Mouse (Mus musculus): ENCODE measurements around the gene Trmt5.

Trmt5 gene

DNA sequence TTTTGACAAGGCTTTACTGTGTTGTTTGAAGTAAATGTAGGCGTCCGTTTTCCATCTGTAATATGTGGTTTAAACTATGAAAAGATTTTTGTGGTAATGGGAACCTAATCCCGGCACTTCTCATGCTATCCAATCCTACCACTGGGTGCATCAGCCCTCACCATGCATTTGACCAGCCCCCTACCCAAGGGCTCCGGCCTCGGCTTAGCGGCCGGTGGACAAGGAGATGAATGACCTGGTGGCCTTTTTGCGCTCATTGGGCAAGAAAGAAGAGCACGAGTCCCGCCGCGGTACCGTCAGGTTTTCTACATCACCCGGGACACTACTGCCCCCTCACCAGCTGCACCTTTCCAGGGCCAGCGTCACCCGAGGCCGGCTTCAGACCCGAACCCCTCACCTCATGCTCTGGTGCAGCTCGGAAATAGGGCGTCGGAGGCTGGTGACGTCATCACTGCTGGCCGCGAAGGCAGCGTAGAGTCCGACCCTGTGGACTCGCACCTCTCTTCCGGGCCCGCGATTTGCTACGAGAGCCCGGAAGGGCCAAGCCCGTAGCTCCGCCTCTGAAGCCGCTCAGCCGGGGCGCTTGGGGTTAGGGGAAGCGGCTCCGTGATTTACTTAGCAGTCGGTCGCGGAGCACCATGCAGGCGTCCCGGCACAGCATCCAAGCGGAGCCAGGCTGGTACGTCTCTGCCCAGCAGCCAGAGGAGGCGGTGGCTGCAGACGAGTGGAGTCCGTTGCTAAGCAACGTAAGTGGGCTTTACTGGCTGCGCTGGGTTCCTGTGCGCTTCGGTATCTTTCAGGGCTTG is at the start of gene Trmt5, which contains the start of gene Slc38a6:
Trmt5 (minus strand) TSS at position 424 of the 806 bp plus-strand sequence.
Slc38a6 (plus strand) TSS at position 493 of the 806 bp plus-strand sequence.
- DNase-seq (ENCODE audit: low read depth, low spot score) = peak; percentile 96

DNA sequence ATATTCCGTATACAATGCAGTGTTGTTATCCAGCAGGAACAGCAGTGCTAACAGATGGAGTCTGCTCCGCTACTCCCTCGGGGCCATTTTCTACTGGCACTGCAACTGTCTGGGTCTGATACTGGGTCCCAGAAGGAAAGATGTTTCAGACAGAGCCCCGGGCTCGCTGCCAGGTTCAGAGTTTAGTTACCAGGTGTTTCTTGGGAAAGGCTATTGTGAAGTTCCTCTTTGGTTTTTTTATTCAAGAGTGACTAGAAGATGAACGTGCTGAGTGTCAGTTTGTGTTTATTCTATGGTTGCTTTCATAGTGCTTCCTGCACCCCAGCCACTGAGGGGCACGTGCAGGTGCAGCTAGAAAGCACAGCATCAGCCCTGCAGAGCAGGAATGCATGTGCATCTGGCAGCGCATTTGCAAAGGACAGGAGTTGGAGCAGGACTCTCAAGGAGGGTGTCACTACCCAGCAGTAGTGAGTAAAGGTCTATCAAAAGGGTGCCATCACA is 47.6 kb upstream of the Trmt5 start:
- no peak for DNase-seq (ENCODE audit: low read depth, low spot score)

DNA sequence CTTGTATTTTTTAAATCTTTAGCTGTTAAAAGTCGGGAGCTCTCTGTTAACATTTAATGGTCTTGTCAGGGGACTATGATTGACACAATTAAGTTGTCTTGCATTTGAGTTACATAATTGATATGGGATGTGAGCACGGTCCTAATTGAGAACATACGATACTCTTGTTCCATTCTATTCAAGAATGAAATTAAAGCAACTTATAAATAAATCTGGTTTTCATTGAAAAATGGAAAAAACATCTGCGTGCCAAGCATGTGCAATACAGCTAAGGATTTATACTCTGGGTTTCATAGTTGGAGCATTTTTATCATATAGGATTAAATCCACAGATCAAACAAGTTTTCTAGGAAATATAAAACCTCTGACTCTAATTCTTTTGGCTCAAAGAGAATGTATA is 46.2 kb upstream of the Trmt5 start:
- DNase-seq (ENCODE audit: low read depth, low spot score) = no peak

DNA sequence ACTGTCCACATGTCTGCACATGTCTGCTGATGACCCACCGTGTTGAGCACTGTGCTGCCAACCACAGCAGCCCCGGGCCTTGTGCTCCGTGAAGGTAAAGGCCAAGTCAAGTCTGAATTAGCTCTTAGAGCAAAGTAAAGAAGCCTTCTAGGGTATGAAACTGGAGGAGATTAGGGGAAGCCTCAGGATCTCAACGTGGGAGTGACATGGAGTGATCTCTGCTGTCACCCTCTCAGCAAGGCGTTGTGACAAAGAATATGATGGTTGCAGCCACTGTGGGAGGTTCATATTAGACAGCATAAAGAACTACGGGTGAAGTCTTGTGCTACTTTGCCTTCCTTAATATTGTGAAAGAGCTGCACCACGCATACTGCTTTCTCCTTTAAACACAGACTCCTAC is 43.7 kb upstream of the Trmt5 start:
- no peak for DNase-seq (ENCODE audit: low read depth, low spot score)

DNA sequence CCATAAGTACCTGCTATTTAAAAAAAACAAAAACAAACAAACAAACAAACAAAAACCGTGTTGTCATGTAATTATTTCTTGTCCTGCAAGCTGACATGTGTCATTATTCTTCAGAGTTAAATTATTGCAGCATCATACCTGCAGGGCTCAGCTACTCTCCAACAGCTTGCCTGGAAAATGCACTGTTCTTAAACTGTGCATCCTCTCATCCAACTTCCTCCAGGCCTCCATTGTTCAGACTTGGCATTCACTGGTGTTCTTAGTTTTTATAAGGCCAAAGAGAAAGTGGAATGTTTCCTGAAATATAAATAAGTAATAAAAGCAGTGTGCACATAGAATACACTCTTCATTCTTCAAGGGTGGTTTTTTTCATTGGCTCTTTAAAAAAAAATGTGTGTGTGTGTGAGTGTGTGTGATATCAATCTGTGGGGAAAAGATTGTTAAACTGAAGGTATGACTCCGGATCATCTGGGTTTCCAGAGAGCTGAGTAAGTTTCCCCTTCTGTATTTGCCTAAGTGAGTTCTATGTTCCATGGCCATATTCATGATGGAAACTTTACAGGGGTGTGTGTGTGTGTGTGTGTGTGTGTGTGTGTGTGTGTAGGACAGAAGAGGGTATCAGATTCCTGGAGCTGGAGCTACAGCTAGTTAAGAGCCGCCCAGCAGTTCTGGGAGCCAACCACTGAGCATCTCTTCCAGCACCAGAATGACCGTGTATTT is 42.1 kb upstream of the Trmt5 start:
- DNase-seq (ENCODE audit: low read depth, low spot score) = no peak

DNA sequence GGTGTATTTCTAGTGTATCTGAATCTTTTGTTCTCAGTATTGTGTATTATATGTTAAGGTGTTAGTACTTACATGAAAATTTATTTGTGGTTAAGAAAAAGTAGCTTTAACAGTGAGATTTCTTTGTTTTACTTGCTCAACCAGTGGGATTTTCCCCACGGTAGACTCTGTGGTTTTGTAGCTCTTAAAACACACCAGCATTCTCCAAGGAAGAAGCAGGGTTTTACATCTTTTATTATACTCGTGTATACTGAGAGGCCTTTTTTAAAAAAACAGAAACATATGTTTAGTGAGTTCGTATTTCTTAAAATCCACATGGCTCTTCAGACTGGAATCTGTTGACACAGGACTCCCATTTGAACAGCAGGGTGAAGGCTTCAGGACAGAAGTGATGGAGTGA is 40.9 kb upstream of the Trmt5 start:
- no peak for DNase-seq (ENCODE audit: low read depth, low spot score)

DNA sequence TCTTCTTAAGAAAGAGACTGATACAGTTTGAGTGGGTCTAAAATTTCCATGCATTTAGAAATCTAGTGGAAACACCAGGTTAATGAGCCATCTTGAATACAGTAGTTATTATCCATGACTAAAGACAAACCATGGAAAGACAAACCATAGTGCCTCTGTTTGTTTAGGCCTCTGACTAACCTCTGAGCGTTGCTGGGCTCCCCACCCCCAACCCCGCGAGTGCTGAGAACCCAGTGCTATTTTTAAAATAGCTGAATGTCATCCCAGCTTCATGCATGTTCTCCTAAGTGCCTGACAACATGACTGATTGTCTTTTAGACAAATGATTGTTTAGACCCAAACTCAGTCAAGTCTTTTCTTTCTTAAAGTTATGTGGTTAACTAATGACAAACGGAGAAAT is 39.1 kb upstream of the Trmt5 start:
- DNase-seq (ENCODE audit: low read depth, low spot score) = no peak

DNA sequence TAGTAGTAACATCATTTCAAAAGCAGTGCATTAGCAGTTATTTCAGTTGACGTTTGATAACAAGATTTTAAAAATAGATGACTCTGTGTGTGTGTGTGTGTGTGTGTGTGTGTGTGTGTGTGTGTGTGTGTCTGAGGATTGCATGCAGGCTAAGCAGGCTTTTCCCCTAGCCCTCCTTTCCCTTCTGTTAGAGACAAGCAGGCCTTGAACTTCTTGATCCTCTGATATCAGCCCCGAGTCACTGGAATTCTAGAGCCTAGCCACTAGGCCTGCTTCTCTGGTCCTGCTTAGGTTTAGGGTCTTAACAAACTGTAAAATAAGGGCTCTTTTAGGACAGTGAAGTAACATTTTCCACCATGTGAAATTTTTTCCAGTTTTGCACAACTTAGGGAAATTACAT is 38.7 kb upstream of the Trmt5 start:
- DNase-seq (ENCODE audit: low read depth, low spot score) = no peak

DNA sequence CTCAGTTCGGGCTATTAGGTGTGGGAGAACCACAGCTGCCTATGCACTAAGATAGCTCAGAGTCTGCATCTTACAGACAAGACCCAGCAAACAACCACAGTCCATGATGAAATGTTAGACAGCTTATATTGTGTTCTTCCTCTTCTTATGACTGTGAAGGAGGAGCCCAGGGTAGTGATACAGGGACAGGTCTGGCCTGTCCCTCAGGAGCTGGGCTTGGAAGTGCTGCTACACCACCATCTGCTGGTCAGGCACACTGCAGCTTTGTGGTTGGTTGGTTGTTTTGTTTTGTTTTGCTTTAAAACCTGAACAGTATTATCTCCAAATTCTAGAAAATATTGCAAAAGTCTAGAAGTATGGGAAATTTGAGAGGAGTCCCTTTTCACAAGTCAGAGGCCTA is 38.2 kb upstream of the Trmt5 start:
- no peak for DNase-seq (ENCODE audit: low read depth, low spot score)

DNA sequence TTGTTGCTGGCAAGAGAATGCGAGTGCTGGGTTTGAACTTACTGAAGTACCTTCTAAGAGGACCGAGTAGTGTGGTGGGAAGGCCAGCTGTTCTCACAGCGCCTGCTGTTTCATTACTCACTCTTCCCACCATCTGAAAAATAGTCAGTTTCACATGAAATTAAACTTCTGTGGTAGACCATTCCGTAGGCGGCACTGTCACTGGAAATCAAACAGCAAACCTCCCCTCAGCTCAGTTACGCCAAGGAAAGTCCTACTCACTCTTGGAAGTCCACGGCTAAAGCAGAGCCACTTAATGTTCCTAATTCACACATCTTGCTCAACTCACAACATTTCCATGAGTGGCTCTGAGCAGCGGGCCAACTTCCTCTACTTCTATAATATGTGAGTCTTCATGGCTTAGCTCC is 37.7 kb upstream of the Trmt5 start:
- DNase-seq (ENCODE audit: low read depth, low spot score) = no peak

DNA sequence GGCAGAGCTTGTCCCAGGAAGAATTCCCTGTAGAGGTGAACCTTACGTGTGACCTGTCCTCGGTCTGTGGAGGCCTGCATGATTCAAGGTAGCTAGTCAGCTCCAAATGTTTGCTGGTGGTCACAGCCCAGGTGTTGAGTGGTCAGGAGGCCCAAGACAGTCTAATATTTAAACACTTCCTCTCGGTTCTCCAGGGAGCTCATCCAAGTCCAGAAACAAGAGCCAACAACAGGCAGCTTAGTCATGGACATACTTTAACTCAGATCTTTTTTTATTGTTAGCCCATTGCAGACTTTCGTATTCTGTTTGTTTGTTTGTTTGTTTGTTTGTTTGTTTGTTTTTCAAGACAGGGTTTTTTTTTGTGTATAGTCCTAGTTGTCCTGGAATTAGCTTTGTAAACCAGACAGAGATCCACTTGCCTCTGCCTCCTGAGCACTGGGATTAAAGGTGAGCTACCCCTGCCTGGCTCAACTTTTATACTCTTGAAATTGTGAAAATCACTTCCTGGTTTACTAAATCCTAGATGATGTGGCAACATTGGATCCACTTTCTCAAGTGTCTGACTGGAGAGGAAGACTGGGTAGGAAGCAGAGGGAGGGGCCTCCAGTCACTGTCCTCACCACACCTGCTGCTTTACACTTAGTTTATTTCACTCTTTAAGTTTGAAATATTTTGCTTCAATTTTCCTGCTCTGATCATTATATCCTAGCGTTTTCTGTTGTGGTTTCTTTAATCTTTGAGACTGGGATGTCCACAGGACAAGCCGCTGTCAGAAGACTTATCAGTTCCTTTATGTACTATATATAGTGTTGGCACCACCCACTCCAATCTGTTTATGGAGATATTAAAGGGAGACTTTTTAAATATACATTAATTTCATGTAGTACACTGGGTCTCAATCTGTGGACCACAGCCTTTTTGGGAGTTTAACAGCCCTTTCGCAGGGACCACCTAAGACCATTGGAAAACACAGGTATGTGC is 31.5 kb upstream of the Trmt5 start:
- DNase-seq (ENCODE audit: low read depth, low spot score) = no peak

DNA sequence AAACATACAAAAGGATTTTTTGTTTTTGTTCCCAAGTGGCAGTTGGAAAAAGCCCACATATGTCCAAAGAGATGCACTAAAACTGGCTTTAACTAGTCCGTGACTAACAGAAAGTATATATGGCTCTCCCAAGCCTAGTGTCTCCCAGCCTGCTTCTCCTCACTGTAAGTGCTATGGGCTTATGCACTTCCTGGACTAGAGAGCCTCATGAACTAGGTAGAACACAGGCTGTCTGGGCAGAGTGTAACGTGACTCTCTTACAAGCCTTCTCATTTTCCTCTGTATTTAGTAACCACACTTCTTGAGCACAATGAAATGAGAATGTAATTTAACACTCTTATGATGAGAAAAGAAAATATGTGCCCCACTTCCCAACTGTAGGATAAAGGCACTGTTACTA is 22.2 kb upstream of the Trmt5 start:
- DNase-seq (ENCODE audit: low read depth, low spot score) = no peak

DNA sequence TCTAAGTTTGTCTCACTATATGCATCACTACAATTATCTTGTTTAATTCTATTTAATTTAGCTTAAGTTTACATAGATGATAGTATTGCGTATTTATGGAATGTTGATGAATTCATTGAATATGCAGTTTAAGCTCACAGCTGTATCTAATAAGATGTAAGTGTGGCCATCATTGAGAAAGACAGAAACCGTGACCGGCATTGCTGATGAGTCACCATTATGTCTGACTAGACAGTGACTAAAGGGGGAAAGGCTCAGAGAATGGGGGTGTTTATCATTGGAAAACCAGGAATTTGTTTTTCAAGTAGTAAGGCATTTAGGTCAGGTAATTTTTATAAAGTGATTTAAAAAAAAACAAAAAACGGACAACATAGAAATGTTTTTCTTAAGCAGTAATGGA is 21.2 kb upstream of the Trmt5 start:
- no peak for DNase-seq (ENCODE audit: low read depth, low spot score)

DNA sequence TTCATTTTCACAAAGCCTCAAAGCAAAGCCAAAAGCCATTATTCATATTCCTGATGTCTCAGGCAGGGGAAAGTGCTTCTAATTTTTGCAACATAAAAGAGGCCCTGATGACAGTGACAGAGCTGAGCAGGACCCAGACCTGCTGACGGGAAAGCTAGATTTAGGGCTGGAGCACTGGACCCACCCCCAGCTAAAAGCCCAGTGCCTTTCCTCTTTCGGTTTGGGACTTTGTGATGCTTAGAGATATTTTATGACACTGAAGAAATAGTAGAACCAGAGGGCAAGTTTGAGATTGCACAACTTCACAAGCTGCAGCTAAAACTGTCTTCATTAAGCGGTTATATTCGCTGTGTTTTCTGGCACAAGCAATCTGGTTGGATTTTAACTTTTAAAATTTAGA is 18.1 kb upstream of the Trmt5 start:
- no peak for DNase-seq (ENCODE audit: low read depth, low spot score)

DNA sequence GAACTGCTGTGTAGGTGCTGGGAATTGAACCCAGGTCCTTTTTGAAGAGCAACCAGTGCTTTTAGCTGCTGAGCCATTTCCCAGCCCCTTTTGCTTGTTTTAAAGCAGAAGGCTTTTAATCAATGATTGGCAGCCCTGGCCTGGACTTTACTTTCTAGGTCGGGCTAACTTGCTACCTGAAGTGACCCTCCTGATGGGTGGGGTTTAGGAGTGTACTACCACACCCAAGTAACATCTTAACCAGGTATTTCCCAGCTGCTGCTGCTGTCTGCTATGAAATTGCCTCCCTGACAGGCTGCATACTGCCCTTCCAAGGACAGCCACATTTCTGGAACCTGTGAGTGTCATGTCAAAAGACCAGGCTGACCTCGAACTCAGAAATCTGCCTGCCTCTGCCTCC is 14.0 kb upstream of the Trmt5 start:
- DNase-seq (ENCODE audit: low read depth, low spot score) = no peak

DNA sequence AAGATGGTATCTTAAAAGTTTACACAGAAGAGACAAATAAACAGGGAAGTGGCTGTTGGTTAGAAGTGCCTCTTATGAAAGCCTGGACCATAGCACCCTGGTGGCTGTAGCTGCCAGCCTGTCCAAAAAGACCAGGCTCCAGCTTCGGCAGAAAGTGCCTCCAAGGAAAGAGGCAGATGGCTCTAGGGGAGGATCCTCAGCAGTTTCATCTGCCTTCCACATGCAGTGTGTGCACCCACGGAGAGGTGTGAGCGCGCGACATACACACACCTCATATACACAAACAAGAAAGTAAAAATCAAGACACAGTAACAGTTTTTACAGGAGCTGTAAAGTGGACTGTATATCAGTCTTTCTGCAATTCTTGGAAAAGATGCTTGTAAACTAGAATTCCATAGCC is 12.1 kb upstream of the Trmt5 start:
- DNase-seq (ENCODE audit: low read depth, low spot score) = no peak

DNA sequence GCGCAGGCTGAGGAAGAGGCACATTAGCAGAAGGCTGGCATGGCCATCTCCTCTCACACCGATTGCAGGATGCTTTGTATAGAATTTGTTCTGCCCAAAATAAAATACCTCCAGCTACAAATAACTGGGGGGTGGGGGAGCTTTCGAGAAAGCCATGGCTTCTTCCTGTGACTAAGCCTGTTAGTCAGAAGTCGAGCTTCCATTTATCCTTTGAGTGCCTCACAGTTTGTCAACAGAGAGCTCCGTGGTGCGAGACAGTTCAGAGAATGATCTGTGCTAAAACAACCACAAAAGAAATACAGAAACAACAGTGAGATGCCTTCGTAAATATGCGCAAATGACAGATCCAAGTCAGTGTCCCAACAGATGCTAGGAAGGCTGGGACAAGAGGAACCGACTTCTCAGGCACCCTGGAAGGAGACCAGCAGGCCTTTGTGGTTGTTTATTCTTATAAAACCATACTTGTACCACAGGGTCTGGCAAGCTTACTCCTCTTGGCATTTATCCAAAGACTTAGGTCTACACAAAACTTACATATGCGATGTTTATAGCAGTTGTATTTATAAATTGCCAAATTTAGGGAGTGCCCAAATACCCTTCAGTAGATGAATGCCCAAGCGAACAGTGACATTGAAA is 9.1 kb upstream of the Trmt5 start:
- DNase-seq (ENCODE audit: low read depth, low spot score) = no peak

DNA sequence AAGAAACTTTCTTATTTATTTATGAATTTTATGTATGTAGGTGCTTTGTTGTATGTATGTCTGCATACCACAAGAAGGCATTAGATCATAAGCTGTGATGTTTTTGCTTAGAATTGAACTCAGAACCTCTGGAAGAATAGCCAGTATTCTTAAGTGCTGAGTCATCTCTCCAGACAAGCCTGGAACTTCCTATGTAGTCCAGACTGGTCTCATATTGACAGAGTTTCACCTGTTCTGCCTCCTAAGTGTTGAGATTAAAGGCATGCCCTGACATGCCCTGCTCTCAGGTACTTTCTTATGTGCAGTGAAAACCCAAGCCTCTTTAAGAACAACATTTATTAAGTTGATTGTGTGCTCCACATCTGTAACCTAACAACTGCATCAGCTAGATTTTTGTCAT is 8.4 kb upstream of the Trmt5 start:
- DNase-seq (ENCODE audit: low read depth, low spot score) = no peak

DNA sequence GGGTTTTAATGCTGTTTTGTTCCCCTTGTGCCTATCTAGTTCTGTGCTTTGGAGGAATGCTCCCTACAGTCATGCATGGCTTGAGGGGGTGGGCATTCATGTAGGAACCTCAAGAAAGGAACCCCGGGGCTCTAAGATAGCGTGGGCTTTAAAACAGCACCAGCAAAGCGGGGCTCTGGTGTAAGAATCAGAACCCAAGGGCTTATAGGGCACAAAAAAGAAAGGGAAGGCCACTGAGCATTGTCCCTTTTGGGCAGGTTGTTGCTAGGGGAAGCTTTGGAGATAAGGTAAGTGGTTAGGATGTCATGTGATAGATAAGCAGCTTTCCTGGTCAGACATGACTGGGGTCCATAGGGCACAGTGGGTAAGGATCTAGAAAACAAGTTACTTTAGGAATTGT is 2.1 kb upstream of the Trmt5 start:
- no peak for DNase-seq (ENCODE audit: low read depth, low spot score)

DNA sequence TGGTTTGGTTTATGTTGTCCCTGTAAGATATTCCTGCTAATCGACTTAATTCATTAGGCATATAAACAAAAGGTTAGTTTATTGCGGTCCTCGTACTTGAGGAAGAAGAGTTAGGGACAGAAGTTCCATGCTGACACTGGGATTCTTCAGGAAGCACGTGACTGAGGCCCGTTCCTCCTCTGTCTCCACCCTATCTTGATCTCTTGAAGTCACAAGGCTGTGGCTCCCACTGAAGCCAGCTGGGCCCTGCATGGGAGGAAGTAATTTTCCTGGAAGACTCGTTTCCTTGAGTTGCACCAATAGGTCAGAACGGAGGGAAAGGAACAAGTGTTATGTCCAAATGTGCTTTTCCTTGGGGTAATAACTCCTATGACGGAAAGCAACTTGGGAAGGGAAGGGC is 1.1 kb upstream of the Trmt5 start:
- no peak for DNase-seq (ENCODE audit: low read depth, low spot score)

DNA sequence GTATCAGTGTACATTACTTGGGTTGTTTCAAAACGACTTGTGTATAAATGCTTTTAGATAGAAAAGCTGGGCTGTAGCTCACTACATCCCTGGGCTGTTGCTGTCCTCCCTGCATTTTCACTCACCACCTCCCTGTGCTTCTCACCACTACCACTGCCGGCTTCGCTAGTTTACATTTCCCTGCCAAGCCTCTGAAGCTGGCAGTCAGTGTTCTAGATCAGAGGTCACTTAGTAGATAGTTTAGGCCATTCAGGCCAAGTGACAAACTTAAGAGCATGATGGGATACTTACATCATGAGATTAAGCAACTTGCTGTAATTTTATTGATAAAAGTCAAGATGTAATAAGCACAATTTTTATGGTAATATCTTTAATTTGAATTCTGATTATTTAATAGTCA is 11.6 kb downstream of the Trmt5 start:
- no peak for DNase-seq (ENCODE audit: low read depth, low spot score)

All from forelimb bud, embryonic 11.5 days (tissue).